Comparison of ENCODE assay signal across 8 mouse cellular contexts in the genomic region with DNA sequence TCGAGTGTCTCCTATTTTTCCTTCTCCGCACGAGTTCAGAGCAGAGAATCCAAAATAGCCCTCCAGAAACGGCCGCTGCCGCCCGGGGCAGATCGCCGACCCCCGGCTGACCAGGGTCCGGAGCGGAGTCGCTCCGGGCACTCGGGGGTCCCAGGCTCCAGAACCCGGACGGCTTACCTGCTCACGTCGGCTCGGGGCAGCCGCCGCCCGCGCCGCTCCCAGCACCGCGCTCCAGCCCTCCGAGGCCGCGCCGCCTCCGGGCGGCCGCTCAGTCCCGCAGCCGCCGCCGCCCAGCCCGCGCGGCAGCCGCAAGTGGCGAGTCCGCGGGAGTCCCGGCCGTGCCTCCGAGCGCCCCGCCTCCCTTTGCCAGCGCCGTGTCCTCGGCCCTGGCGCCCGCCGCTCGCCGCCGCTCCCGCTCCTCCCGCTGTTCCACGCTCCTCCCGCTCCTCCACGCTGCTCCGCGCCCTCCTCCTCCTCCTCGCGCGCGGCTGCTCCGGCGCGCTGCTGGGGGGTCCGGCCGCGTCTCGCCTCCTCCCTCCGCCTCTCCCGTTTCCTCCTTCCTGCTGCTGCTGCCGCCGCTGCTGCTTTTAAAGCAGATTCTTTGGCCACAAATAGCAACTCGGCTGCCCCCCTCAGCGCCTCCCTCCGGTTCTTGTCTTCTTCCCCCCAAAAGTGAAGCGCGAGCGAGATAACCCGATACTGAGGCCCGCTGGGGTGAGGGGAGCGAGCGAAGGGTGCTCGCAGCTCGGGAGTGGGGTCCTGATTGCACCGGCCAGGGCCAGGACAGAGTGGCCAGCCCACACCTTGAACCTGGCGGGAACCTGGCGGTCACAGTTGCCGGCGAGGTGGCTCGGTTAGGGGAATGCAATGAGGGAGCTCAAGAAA.
DNase-seq lines count a peak whose midpoint lies in the region; ATAC-seq lines count a peak whose summit lies in the region.

No protein-coding gene starts in this region.

- peak; percentile 62 for ATAC-seq in liver, embryonic 15.5 days (ENCODE audit: insufficient read depth)
- ATAC-seq in neural tube, embryonic 15.5 days (ENCODE audit: low FRiP score) = peak; percentile 85

- no peaks in the 10 kb centered on the region for H3K9me3 ChIP-seq in liver, embryonic 15.5 days (replicated peaks)
- H3K9me3 ChIP-seq in neural tube, embryonic 15.5 days (replicated peaks) = no peaks in the 10 kb centered on the region

- intact Hi-C loops in heart, postnatal 25 days (cut with DNase I) = loop anchor here (5.0 kb wide), 2 partner anchors 82 to 122 kb away; no protein-coding TSS in a partner anchor

- no peaks in the 10 kb centered on the region for H3K4me1 ChIP-seq in liver, embryonic 15.5 days (replicated peaks)
- H3K4me1 ChIP-seq in neural tube, embryonic 15.5 days = peaks cover 21% of the 10 kb centered on the region

- peak overlapping the region; percentile 58 for H3K4me3 ChIP-seq in liver, embryonic 15.5 days (replicated peaks)
- peak overlapping the region; percentile 90 for H3K4me3 ChIP-seq in neural tube, embryonic 15.5 days (replicated peaks)

- peak overlapping the region; percentile 64 for H3K4me2 ChIP-seq in liver, embryonic 15.5 days
- H3K4me2 ChIP-seq in neural tube, embryonic 15.5 days = peak overlapping the region; percentile 78

- no peaks in the 10 kb centered on the region for H3K36me3 ChIP-seq in liver, embryonic 15.5 days (replicated peaks)
- H3K36me3 ChIP-seq in neural tube, embryonic 15.5 days = no peaks in the 10 kb centered on the region

- H3K27me3 ChIP-seq in liver, embryonic 15.5 days = peaks cover 38% of the 10 kb centered on the region
- H3K27me3 ChIP-seq in neural tube, embryonic 15.5 days (replicated peaks) = no peaks in the 10 kb centered on the region

- DNase-seq in ES-CJ7 (ENCODE audit: low read depth, low spot score) = peak; percentile 24
- peak; percentile 86 to 89 for DNase-seq in cerebellum, adult 18-20 months
- DNase-seq in forelimb bud, embryonic 11.5 days (ENCODE audit: low read depth, low spot score) = peak; percentile 61
- peak; percentile 29 for DNase-seq in heart, postnatal 25 days (ENCODE audit: low spot score)
- peak; percentile 59 to 69 for DNase-seq in layer of hippocampus, adult 18-20 months (ENCODE audit: low spot score in 2 of 2)
- peak; percentile 61 to 70 for DNase-seq in urinary bladder, postnatal 4 days (ENCODE audit: low spot score in 2 of 2)

- H3K9ac ChIP-seq in liver, embryonic 15.5 days = peak overlapping the region; percentile 15
- H3K9ac ChIP-seq in neural tube, embryonic 15.5 days (replicated peaks) = peak overlapping the region; percentile 95

- H3K27ac ChIP-seq in liver, embryonic 15.5 days (replicated peaks) = no peak overlapping the region
- H3K27ac ChIP-seq in neural tube, embryonic 15.5 days (replicated peaks) = peak overlapping the region; percentile 98

- WGBS in liver, embryonic 15.5 days (ENCODE audit: insufficient replicate concordance) = under 1% methylated on average over 96 of the region's 99 CpGs
- under 1% methylated on average over 90 of the region's 99 CpGs for WGBS in neural tube, embryonic 15.5 days

Comparison
In these comparisons a context has a peak if more than half of its experiments do, and no peak if none do; other contexts are left out.
1. DNase-seq: peak in every context shown above with its lines; median percentile 88 in cerebellum, adult 18-20 months; 66 in urinary bladder, postnatal 4 days; 64 in layer of hippocampus, adult 18-20 months; 61 in forelimb bud, embryonic 11.5 days; 29 in heart, postnatal 25 days; 24 in ES-CJ7.